In the genomic region with DNA sequence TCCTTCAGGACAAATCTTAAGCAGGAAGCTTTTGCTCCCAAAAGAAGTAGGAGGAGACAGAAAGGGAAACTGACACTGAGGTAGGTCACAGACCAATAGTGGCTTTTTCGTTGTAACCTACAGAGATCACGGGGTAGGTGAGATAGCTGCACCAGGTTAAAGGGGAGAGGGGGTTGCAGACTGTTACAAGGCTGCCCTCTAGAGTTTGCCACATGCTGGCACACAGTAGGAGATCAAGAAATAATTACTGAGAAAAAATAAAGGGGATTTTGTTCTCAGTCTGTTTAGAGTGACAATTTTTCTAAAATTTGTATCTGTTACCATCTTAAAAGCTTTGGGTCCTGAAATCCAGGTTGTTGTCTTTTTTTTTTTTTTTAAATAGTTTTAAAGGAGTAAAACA, we compare ENCODE assay signal across 12 mouse cellular contexts.
DNase-seq lines count a peak whose midpoint lies in the region; ATAC-seq and TF ChIP-seq lines count a peak whose summit lies in the region.
"Had no signal": no experiment of that assay in that cellular context is flagged by ENCODE, and none has a peak within 500 bp of the region (broad histone marks: within the 10 kb centered on the region; RNA-seq: fewer than 3 reads in every experiment).

No protein-coding gene starts in this region.

- ATAC-seq in heart, embryonic 11.5 days (replicated peaks; ENCODE audit: insufficient number of reproducible peaks, low FRiP score, low TSS enrichment), result no peak
- ATAC-seq in limb, embryonic 13.5 days (ENCODE audit: low FRiP score, low read depth), result no peak
- no peak for ATAC-seq in intestine, embryonic 14.5 days (replicated peaks; ENCODE audit: low FRiP score, low TSS enrichment, low read depth)
- no peak for ATAC-seq in megakaryocyte, adult 5-6 weeks (ENCODE audit: poor library complexity, severe bottlenecking)
- ATAC-seq: forebrain, embryonic 13.5 days had no signal

- H3K4me2 ChIP-seq in heart, embryonic 11.5 days, result peak overlapping the region; percentile 69; the same call in 1 of the 2 replicates
- peak overlapping the region; percentile 43 for H3K4me2 ChIP-seq in limb, embryonic 13.5 days (replicated peaks)
- no peak overlapping the region for H3K4me2 ChIP-seq in CH12.LX (ENCODE audit: insufficient read depth, low read depth, poor library complexity, severe bottlenecking)
- H3K4me2 ChIP-seq in intestine, embryonic 14.5 days (ENCODE audit: low read length), result no peak overlapping the region
- H3K4me2 ChIP-seq: forebrain, embryonic 13.5 days; liver, embryonic 15.5 days had no signal

- H3K9ac ChIP-seq in heart, embryonic 11.5 days (ENCODE audit: low read depth, low read length), result no peak overlapping the region
- no peak overlapping the region for H3K9ac ChIP-seq in limb, embryonic 13.5 days
- H3K9ac ChIP-seq in CH12.LX (ENCODE audit: insufficient read depth, low read depth), result no peak overlapping the region
- no peak overlapping the region for H3K9ac ChIP-seq in intestine, embryonic 14.5 days (ENCODE audit: low read length)
- H3K9ac ChIP-seq: forebrain, embryonic 13.5 days; liver, embryonic 15.5 days had no signal

- no peaks in the 10 kb centered on the region for H3K36me3 ChIP-seq in heart, embryonic 11.5 days (ENCODE audit: control insufficient read depth, insufficient read depth, low read length)
- no peaks in the 10 kb centered on the region for H3K36me3 ChIP-seq in limb, embryonic 13.5 days
- no peaks in the 10 kb centered on the region for H3K36me3 ChIP-seq in limb, embryonic 10.5 days
- no peaks in the 10 kb centered on the region for H3K36me3 ChIP-seq in CH12.LX (replicated peaks in 1 of 2; ENCODE audit: control insufficient read depth in 1 of 2, insufficient read depth in 1 of 2, low read length in 1 of 2)
- no peaks in the 10 kb centered on the region for H3K36me3 ChIP-seq in intestine, embryonic 14.5 days (ENCODE audit: control insufficient read depth, insufficient read depth, low read length)
- H3K36me3 ChIP-seq: liver, embryonic 15.5 days had no signal

- H3K27me3 ChIP-seq in heart, embryonic 11.5 days (ENCODE audit: control insufficient read depth, insufficient read depth, low read length), result no peaks in the 10 kb centered on the region
- H3K27me3 ChIP-seq in limb, embryonic 13.5 days, result no peaks in the 10 kb centered on the region
- peaks cover 5% of the 10 kb centered on the region; the same call in 1 of the 2 replicates for H3K27me3 ChIP-seq in limb, embryonic 10.5 days (ENCODE audit: low read depth, poor library complexity, severe bottlenecking)
- peaks cover 2% of the 10 kb centered on the region for H3K27me3 ChIP-seq in CH12.LX (replicated peaks)
- H3K27me3 ChIP-seq in intestine, embryonic 14.5 days (replicated peaks; ENCODE audit: control insufficient read depth, insufficient read depth, low read length), result no peaks in the 10 kb centered on the region
- H3K27me3 ChIP-seq: forebrain, embryonic 13.5 days; liver, embryonic 15.5 days had no signal

- in situ Hi-C loops in CH12.LX (cut with MboI; ENCODE audit: low pct_ligation_motif_present, low pct_unique_long_range_greater_than_20kb, low sequenced_read_pairs), result no loop called here

- H3K4me1 ChIP-seq in heart, embryonic 11.5 days (ENCODE audit: control insufficient read depth, insufficient read depth, low read length), result peaks cover 76% of the 10 kb centered on the region
- H3K4me1 ChIP-seq in limb, embryonic 13.5 days, result peaks cover 32% of the 10 kb centered on the region
- H3K4me1 ChIP-seq in limb, embryonic 10.5 days, result peaks cover 40% of the 10 kb centered on the region
- peaks cover 3 to 8% of the 10 kb centered on the region in 2 experiments; a peak in 3 of 4 replicates for H3K4me1 ChIP-seq in CH12.LX (ENCODE audit: control insufficient read depth in 1 of 2, insufficient read depth in 2 of 2)
- peaks cover 11% of the 10 kb centered on the region; the same call in 1 of the 2 replicates for H3K4me1 ChIP-seq in intestine, embryonic 14.5 days (replicated peaks; ENCODE audit: control insufficient read depth, insufficient read depth, low read length)

- TF ChIP-seq CTCF in CH12.LX (conservative IDR thresholded peaks at IDR 0.05 in 1 of 2, IDR thresholded peaks at IDR 0.05 in 1 of 2; ENCODE audit: low read depth in 2 of 2, low read length in 2 of 2), result peak; percentile 18 to 61; a peak in 3 of 4 replicates

- dilution Hi-C loops in CH12.LX (cut with MboI; ENCODE audit: extremely low pct_ligation_motif_present, extremely low pct_unique_long_range_greater_than_20kb, low sequenced_read_pairs), result no loop called here

- 18% methylated on average over 2 of the region's 2 CpGs for WGBS in heart, embryonic 11.5 days (ENCODE audit: insufficient replicate concordance)
- WGBS in limb, embryonic 13.5 days, result 32% methylated on average over 2 of the region's 2 CpGs
- 35% methylated on average over 2 of the region's 2 CpGs for WGBS in limb, embryonic 10.5 days
- WGBS in intestine, embryonic 14.5 days, result 38% methylated on average over 2 of the region's 2 CpGs

- TF ChIP-seq POLR2A in CH12.LX (IDR thresholded peaks at IDR 0.05; ENCODE audit: low read depth, low read length), result no peak

- no peak for DNase-seq in heart, postnatal 36 days
- no peak for DNase-seq in limb, embryonic 10.5 days (ENCODE audit: low spot score)
- peak; percentile 13 for DNase-seq in CH12.LX (ENCODE audit: extremely low read depth)
- DNase-seq in intestine, embryonic 14.5 days (ENCODE audit: low spot score), result no peak
- DNase-seq in spleen, adult 12 weeks (ENCODE audit: low spot score), result no peak
- DNase-seq: cerebellum, adult 2 months; midbrain, embryonic 14.5 days had no signal

- intact Hi-C loops in heart, postnatal 36 days (cut with DNase I), result loop anchor here (2.0 kb wide), 2 partner anchors 38 to 46 kb away; no protein-coding TSS in a partner anchor

- H3K79me2 ChIP-seq in CH12.LX (replicated peaks; ENCODE audit: control insufficient read depth, extremely low read depth, insufficient read depth, poor library complexity, severe bottlenecking), result no peaks in the 10 kb centered on the region

- no peaks in the 10 kb centered on the region for H3K9me3 ChIP-seq in heart, embryonic 11.5 days (replicated peaks; ENCODE audit: control insufficient read depth, low read length)
- no peaks in the 10 kb centered on the region for H3K9me3 ChIP-seq in limb, embryonic 13.5 days
- no peaks in the 10 kb centered on the region for H3K9me3 ChIP-seq in limb, embryonic 10.5 days (replicated peaks)
- no peaks in the 10 kb centered on the region for H3K9me3 ChIP-seq in CH12.LX (replicated peaks; ENCODE audit: low read length)
- H3K9me3 ChIP-seq in intestine, embryonic 14.5 days (ENCODE audit: control insufficient read depth, low read length), result no peaks in the 10 kb centered on the region
- H3K9me3 ChIP-seq: forebrain, embryonic 13.5 days; liver, embryonic 15.5 days had no signal

- H3K4me3 ChIP-seq in heart, embryonic 11.5 days (ENCODE audit: low read depth, low read length), result no peak overlapping the region
- no peak overlapping the region for H3K4me3 ChIP-seq in limb, embryonic 13.5 days
- no peak overlapping the region for H3K4me3 ChIP-seq in limb, embryonic 10.5 days
- H3K4me3 ChIP-seq in CH12.LX (replicated peaks in 1 of 3; ENCODE audit: low read depth in 2 of 3, low read length in 2 of 3, poor library complexity in 1 of 3), result no peak overlapping the region
- no peak overlapping the region for H3K4me3 ChIP-seq in intestine, embryonic 14.5 days (ENCODE audit: low read depth, low read length)
- H3K4me3 ChIP-seq: forebrain, embryonic 13.5 days; liver, embryonic 15.5 days had no signal

- no peak for TF ChIP-seq EP300 in CH12.LX (IDR thresholded peaks at IDR 0.05; ENCODE audit: low read length)

- peak overlapping the region; percentile 57; the same call in 1 of the 2 replicates for H3K27ac ChIP-seq in heart, embryonic 11.5 days (ENCODE audit: low read depth, low read length)
- no peak overlapping the region for H3K27ac ChIP-seq in limb, embryonic 13.5 days
- H3K27ac ChIP-seq in limb, embryonic 10.5 days, result no peak overlapping the region
- no peak overlapping the region for H3K27ac ChIP-seq in CH12.LX (ENCODE audit: insufficient read depth, low read depth)
- H3K27ac ChIP-seq in intestine, embryonic 14.5 days (ENCODE audit: low read depth), result 0 out of 2 replicates have a peak overlapping the region, but pooled peaks have one; percentile 14
- H3K27ac ChIP-seq: forebrain, embryonic 13.5 days; liver, embryonic 15.5 days had no signal

- peak; percentile 46 for TF ChIP-seq RAD21 in CH12.LX (IDR thresholded peaks at IDR 0.05; ENCODE audit: low read depth, low read length)

TF ChIP-seq in CH12.LX, 34 proteins besides CTCF, POLR2A, EP300 and RAD21:
- TF ChIP-seq E2F4 (IDR thresholded peaks at IDR 0.05; ENCODE audit: insufficient replicate concordance, low read depth, low read length), result no peak
- TF ChIP-seq ZKSCAN1 (IDR thresholded peaks at IDR 0.05; ENCODE audit: borderline replicate concordance, low read depth, low read length), result peak; percentile 78
- TF ChIP-seq KAT2A (IDR thresholded peaks at IDR 0.05; ENCODE audit: insufficient replicate concordance, low read length), result no peak

Comparison
In these comparisons a context has a peak if more than half of its experiments do, and no peak if none do; other contexts are left out.
1. H3K27ac ChIP-seq: peak in heart, embryonic 11.5 days (single experiment) and intestine, embryonic 14.5 days (single experiment); none in limb, embryonic 13.5 days (single experiment), limb, embryonic 10.5 days (single experiment) and CH12.LX (single experiment).
2. H3K4me2 ChIP-seq: peak in heart, embryonic 11.5 days (single experiment) and limb, embryonic 13.5 days (single experiment); none in CH12.LX (single experiment) and intestine, embryonic 14.5 days (single experiment).